Mouse (Mus musculus) heart, embryonic 11.5 days (tissue): ENCODE measurements around the gene Mrtfa. TPM values are rescaled to one million over a fixed set of nuclear protein-coding genes. Genes with fewer than 3 reads are reported as not detected.

Source experiments
- ATAC-seq: fragments of 200-750 bp; cut with Nextera tagmentation; replicated peaks from 2 replicates; pipeline ENCODE4 v1.8.0; 2017; ENCODE audit warnings: moderate library complexity; ENCODE audit not compliant: insufficient number of reproducible peaks, low FRiP score, low TSS enrichment
- H3K27ac ChIP-seq: fragments of 300-500 bp; sonication (generic); 2 replicates; pipeline ENCODE4 v1.5.1; 2014; ENCODE audit warnings: mild to moderate bottlenecking, low read depth, low read length
- H3K27me3 ChIP-seq: fragments of 300-500 bp; sonication (generic); 2 replicates; pipeline ENCODE4 v1.6.1; 2014; ENCODE audit warnings: mild to moderate bottlenecking, low read length, mixed read lengths; ENCODE audit not compliant: control insufficient read depth, insufficient read depth
- H3K36me3 ChIP-seq: fragments of 300-500 bp; sonication (generic); 2 replicates; pipeline ENCODE4 v1.6.1; 2014; ENCODE audit warnings: mild to moderate bottlenecking, low read length, moderate library complexity, mixed read lengths; ENCODE audit not compliant: control insufficient read depth, insufficient read depth
- H3K4me1 ChIP-seq: fragments of 300-500 bp; sonication (generic); 2 replicates; pipeline ENCODE4 v1.6.1; 2014; ENCODE audit warnings: low read length; ENCODE audit not compliant: control insufficient read depth, insufficient read depth
- H3K4me2 ChIP-seq: fragments of 300-500 bp; sonication (generic); 2 replicates; pipeline ENCODE4 v1.6.1; 2014; ENCODE audit warnings: mild to moderate bottlenecking, moderate library complexity
- H3K4me3 ChIP-seq: fragments of 300-500 bp; sonication (generic); 2 replicates; pipeline ENCODE4 v1.5.1; 2014; ENCODE audit warnings: low read depth, low read length
- H3K9ac ChIP-seq: fragments of 300-500 bp; sonication (generic); 2 replicates; pipeline ENCODE4 v1.6.1; 2014; ENCODE audit warnings: mild to moderate bottlenecking, low read depth, low read length, moderate library complexity
- H3K9me3 ChIP-seq: fragments of 300-500 bp; sonication (generic); replicated peaks from 2 replicates; pipeline ENCODE4 v1.6.1; 2016; ENCODE audit warnings: low read length; ENCODE audit not compliant: control insufficient read depth
- WGBS: fragments of 180-500 bp; shearing (Covaris S2); extraction: QIAGEN DNeasy Blood & Tissue Kit; methylation state at CpG from one replicate; pipeline ENCODE4 v1.1.7; 2014; ENCODE audit not compliant: insufficient replicate concordance; 5-methylcytosine and 5-hydroxymethylcytosine counted together
- polyA plus RNA-seq: library from polyadenylated mRNA; unstranded; fragments of >200 nt; fragmentation: Nextera tagmentation; extraction: Ambion mirVana; gene quantifications from 2 replicates; pipeline ENCODE4 v1.2.1, GENCODE M21; 2014

Mrtfa gene
- polyA plus RNA-seq, 1 experiment from 2014 or later: 20.9 TPM

DNA sequence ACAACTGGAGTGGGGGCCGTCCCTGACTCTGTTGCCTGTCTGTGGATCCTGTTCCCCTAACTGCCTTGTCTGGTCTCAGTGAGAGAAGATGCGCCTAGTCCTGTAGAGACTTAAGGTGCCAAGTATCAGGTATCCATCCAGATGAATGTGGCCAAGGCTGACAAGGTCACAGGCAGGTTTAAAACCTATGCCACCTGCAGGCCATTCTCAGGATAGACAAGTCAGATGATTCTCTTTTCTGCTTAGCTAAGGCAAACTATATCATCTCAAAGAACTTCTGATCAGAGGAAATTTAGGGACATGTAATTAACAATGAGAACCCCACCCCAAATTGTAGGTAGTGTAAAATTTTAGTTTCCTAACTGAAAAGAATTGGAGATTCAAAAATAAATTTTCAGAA, 129.6 kb downstream of the Mrtfa start:
- Histone ChIP-seq H3K27ac (no peak overlapping the region), H3K4me2 (no peak overlapping the region), H3K4me1 (peaks cover 32% of the 10 kb centered on the region), H3K9me3 (no peaks in the 10 kb centered on the region), H3K27me3 (peaks cover 7% of the 10 kb centered on the region), H3K36me3 (no peaks in the 10 kb centered on the region), H3K9ac (no peak overlapping the region), H3K4me3 (no peak overlapping the region)
- 76% methylated on average over 2 of the region's 2 CpGs for WGBS
- no peak for ATAC-seq

DNA sequence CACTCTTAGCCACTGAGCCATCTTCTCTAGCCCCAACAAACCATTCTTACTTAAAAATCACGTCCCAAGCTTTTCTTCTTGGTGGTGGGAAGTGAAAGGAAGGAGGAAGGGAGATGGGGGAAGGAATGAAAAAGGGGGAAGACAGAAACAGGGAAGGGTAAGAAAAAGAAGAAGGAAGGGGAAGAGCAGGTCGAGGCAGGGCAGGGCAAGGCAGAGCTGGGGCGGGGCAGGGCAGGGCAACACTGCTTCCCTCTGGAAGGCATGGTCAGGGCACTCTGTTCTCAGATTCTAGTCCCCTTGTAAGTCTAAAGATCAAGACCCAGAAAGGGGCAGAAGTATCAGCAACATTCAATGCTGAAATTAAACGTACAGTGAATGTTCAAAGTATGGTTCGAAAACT, 132.8 kb downstream of the Mrtfa start:
- Histone ChIP-seq H3K27ac (no peak overlapping the region), H3K4me1 (peaks cover 15% of the 10 kb centered on the region), H3K4me2 (no peak overlapping the region), H3K36me3 (no peaks in the 10 kb centered on the region), H3K4me3 (no peak overlapping the region), H3K9ac (no peak overlapping the region), H3K9me3 (no peaks in the 10 kb centered on the region), H3K27me3 (no peaks in the 10 kb centered on the region)
- no peak for ATAC-seq
- 86% methylated on average over 5 of the region's 5 CpGs for WGBS

DNA sequence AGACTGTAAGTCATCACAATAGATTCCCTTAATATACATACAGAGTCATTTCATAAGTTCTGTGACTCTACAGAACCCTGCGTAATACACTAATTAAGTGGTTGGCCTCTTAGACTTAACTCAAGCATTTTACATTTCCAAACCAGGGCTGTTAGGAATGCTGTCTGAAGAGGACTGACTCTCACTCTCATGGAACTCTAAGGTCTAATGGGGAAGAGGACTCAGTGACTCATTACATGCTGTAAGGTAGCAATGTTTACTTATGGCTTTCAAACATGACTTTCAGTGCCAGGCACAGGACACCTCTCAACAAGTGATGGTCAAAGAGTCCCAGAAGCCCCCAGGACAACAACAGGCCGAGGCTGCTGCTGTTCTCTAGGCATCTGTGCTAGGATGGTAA, 135.1 kb downstream of the Mrtfa start:
- Histone ChIP-seq H3K4me3 (no peak overlapping the region), H3K27me3 (no peaks in the 10 kb centered on the region), H3K4me2 (no peak overlapping the region), H3K36me3 (no peaks in the 10 kb centered on the region), H3K27ac (no peak overlapping the region), H3K4me1 (0 out of 2 replicates have a peak, but pooled peaks cover 3% of the 10 kb centered on the region), H3K9ac (no peak overlapping the region), H3K9me3 (no peaks in the 10 kb centered on the region)
- ATAC-seq: no peak
- WGBS: 90% methylated on average over 2 of the region's 2 CpGs

DNA sequence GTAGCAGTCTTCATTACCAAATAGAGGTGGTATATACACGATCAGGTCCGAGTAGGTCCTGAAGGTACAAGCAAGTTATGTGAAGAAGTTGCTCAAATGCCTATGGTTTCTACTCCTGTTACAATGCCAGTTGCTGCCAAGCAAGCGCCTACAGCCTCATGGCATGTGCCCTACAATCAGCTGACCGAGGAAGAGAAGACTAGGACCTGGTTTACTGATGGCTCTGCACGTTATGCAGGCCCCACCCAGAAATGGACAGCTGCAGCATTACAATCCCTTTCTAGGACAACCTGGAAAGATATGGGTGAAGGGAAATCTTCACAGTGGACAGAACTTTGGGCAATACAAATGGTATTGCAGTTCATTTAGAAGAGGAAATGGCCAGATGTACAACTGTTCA, 138.1 kb downstream of the Mrtfa start:
- Histone ChIP-seq H3K36me3 (no peaks in the 10 kb centered on the region), H3K27me3 (no peaks in the 10 kb centered on the region), H3K4me2 (no peak overlapping the region), H3K4me1 (peaks cover 13% of the 10 kb centered on the region; the same call in 1 of the 2 replicates), H3K9ac (no peak overlapping the region), H3K9me3 (no peaks in the 10 kb centered on the region), H3K27ac (no peak overlapping the region), H3K4me3 (no peak overlapping the region)
- ATAC-seq: no peak
- WGBS: 85% methylated on average over 5 of the region's 5 CpGs

DNA sequence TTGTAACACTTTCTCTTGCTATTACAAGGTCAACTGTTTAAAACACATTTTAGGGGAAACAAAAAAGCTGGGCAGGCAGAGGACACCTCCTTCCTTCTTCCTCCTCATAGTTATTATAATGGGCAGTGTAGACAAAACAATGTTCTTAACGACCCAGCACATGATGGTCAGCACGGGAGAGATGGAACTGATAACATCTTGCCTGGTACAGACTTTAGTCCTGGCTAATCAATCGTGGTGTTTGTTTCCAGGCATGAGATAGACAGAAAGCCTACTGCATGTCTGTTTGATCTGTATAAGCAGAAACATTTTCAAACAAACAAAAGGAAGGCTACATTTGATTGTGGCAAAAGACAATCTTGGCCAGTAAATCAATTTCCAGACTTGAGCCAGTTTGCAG, 140.1 kb downstream of the Mrtfa start:
- Histone ChIP-seq H3K9me3 (no peaks in the 10 kb centered on the region), H3K4me1 (peaks cover 16% of the 10 kb centered on the region; the same call in 1 of the 2 replicates), H3K4me2 (no peak overlapping the region), H3K9ac (no peak overlapping the region), H3K4me3 (no peak overlapping the region), H3K27me3 (no peaks in the 10 kb centered on the region), H3K36me3 (no peaks in the 10 kb centered on the region), H3K27ac (no peak overlapping the region)
- no peak for ATAC-seq
- WGBS: 16% methylated on average over 3 of the region's 3 CpGs

DNA sequence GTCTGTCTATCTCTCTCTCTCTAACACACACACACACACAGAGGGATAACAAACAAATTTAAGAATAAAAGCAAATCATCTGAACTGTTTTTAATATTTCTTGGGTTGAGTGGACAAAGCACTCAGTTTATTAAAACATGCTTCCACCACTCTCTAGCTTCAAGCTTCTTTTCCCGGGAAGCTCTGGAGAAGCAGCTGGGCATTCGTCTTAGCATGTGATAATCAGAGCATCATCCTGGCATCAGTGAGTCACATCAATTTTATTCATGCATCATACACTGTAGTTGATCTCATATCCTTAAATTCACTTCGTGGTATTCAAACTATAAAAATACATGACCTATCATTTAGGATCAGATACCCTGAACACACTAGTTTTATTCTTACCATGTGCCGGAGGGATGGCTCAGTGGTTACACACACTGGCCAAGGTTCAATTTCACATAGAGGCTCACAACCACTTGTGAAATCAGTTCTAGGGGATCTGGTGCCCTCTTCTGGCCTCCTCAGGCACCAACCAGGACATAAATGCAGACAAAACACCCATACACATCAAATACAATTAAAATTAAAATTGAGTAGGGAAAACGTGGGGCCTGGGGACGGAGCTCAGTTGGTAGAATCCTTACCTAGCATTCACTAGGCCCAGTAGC, 141.0 kb downstream of the Mrtfa start:
- no peak for ATAC-seq
- 67% methylated on average over 6 of the region's 6 CpGs for WGBS
- H3K36me3 ChIP-seq: no peaks in the 10 kb centered on the region
- no peaks in the 10 kb centered on the region for H3K27me3 ChIP-seq
- no peak overlapping the region for H3K27ac ChIP-seq
- peaks cover 16% of the 10 kb centered on the region; the same call in 1 of the 2 replicates for H3K4me1 ChIP-seq
- no peak overlapping the region for H3K4me3 ChIP-seq
- H3K9me3 ChIP-seq: no peaks in the 10 kb centered on the region
- no peak overlapping the region for H3K9ac ChIP-seq
- H3K4me2 ChIP-seq: no peak overlapping the region

DNA sequence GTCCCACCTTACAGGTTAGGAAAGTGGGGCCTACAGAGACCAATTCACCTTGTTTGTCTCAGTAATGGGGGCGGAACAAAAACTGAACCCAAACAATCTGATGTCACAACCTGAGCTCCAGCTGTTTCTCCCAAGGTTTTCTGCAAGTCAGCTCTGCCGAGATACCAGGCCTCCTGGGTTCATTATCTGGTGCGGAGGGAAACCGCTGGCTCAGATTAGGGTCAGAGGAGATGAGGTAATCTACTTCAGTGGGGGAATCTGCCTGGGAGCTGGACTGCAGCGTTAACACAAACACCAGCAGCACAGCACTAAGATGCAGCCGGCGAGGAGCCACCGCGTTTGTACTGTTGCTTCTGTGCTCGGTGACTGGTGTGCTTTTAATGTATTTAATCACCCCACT, 143.1 kb downstream of the Mrtfa start:
- Histone ChIP-seq H3K36me3 (no peaks in the 10 kb centered on the region; the same call in 1 of the 2 replicates), H3K27me3 (no peaks in the 10 kb centered on the region), H3K9me3 (no peaks in the 10 kb centered on the region), H3K4me1 (peaks cover 21% of the 10 kb centered on the region), H3K27ac (no peak overlapping the region), H3K9ac (no peak overlapping the region), H3K4me3 (no peak overlapping the region), H3K4me2 (no peak overlapping the region)
- no peak for ATAC-seq
- WGBS: 15% methylated on average over 10 of the region's 10 CpGs

DNA sequence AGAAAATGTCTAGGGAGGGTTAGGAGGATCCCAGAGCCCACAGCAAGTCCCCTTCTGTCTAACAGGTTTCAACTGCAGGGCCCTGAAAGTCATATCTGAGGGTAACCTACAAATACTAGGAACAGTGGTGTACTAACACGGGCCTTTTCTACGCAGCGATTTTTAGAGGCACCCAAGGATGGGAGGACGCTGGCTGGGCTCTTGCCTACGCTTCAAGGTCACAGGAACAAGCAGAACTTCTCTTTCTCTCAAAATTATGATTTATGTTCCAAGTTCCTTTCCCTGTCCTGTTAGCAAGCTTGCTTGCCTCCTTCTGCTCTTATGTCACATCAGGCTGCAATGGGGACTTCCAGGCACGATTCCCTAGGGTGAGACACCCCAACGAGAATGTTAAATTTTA, 144.5 kb downstream of the Mrtfa start:
- no peak for ATAC-seq
- WGBS: 87% methylated on average over 7 of the region's 7 CpGs
- Histone ChIP-seq H3K27me3 (no peaks in the 10 kb centered on the region), H3K4me1 (peaks cover 34% of the 10 kb centered on the region), H3K4me3 (no peak overlapping the region), H3K27ac (no peak overlapping the region), H3K4me2 (no peak overlapping the region), H3K9me3 (no peaks in the 10 kb centered on the region), H3K9ac (no peak overlapping the region), H3K36me3 (no peaks in the 10 kb centered on the region; the same call in 1 of the 2 replicates)

DNA sequence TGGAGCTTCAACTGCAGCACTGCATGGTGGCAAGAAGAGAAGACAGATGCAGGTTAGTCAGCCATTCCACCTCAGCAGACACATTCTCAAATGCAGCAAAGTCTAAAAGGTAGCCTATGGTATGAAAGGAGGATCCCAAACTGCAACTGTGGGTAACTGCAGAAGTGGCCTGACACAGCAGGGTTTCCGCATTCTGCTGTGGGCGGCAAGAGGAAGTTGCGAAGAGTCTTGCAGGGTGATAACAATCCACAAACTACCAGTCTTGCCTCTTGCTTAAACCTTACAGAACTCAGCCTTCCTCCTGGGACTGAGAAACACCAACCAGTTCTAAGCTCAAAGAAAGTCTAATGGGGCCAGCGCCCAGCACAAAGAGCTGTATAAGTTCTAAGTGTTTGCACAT, 145.2 kb downstream of the Mrtfa start:
- no peak overlapping the region for H3K27ac ChIP-seq
- no peak overlapping the region for H3K9ac ChIP-seq
- no peaks in the 10 kb centered on the region for H3K9me3 ChIP-seq
- 78% methylated on average over 4 of the region's 4 CpGs for WGBS
- ATAC-seq: no peak
- H3K4me3 ChIP-seq: no peak overlapping the region
- H3K27me3 ChIP-seq: no peaks in the 10 kb centered on the region
- H3K4me1 ChIP-seq: peaks cover 30% of the 10 kb centered on the region
- H3K4me2 ChIP-seq: no peak overlapping the region
- H3K36me3 ChIP-seq: no peaks in the 10 kb centered on the region; the same call in 1 of the 2 replicates
